Mouse (Mus musculus) left cerebral cortex, adult 11 months (tissue): ENCODE data around the gene Rbbp6.

Experiments used
- DNase-seq: peaks from one replicate; pipeline ENCODE4 v3.0.0; 2022; ENCODE audit warnings: low spot score

Gene Rbbp6

DNA sequence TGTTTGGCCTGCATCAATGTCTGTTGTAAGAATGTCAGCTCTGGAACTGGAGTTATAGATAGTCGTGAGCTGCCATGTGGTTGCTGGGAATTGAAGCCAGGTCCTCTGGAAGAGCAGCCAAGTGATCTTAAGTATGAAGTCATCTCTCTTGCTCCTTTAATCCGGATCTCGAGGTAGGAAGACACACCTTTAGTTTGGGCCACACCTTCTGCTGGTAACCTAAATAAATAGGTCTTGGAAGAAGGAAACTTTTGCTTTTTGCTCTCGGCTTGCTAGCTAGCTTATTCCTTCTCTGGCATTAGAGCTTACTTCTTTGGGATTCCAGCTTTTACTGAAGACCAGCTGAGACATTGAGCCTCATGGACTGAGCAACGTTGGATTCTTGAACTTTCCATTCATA lies at the start of gene Rbbp6:
Gene Rbbp6 (plus strand): TSS at position 301 of the 400 bp plus-strand sequence.
- DNase-seq = no peak

DNA sequence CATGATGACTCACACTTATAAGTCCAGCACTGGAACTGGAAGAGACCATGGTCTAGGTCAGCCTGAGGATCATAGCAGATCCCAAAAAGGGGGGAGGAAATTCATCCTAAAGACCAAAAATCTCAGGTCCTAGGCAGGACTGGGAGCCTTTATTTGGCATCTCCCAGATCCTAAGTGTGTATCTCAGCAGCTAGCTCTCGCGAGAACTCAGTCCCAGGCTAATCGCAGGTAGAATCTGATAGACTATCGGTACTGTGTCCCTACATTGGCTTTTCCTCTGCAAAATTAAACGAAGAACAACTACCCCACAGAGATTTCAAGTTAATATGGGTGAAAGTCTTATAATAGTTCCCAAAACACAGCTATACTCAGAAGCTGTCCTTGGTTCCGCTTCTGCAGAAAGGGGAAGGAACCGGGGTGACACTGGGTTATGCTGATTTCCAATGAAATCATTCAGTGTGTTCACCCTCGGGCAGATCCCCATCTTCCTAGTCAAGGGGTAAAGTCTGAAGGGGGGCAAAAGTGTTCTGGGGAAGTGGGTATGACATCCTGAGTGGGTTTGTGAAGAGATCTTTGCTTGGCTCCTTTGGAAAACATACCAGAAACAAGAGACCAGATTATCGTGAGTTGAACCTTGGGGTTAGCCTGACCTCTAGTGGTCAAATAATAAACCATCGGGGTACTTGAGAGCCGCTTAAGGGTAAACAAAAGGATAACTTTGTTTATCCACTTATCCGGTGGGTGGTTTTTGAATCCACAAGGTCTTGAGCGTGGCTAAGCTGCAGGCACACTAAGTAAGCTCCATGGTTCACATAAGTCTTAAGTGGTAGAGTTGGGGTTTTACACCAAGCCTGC lies 45.5 kb upstream of the Rbbp6 start:
- peak; percentile 37 for DNase-seq

DNA sequence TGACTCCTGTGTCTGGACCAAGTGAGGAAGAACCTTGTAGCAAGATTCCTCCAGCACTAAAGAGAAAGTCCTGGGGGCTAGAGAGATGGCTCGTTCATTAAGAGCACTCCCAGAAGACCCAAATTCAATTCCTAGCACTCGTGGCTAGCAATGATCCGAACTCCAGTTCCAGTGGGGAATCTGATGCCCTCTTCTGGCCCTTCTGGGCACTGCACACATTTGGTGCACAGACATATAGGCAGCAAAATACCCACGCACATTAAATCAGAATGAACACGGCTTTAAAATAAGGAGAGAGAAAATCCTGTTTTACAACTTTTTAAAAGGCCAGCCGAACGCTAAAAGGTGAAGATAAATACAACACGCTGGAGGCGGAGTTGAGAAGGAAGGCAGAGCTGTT lies 43.9 kb upstream of the Rbbp6 start:
- no peak for DNase-seq

DNA sequence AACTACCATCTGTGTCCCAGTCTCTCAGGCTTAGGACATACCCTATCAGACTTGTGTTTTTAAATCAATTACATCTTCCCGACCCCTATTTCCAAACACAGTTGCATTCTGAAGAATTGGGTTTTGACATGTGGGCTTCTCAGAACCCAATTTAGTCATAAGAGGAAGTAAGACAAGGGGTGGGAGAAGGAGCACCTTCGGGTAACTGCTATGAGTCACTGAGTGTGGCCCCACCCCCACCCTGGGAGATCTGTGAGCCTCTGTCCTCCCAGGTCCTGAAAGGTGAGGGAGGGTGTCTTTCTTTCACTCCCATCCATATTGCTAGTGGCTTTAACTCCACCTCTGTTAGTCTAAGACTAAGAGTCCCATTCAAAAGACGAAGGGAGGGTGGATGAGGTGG lies 41.2 kb upstream of the Rbbp6 start:
- DNase-seq = no peak

DNA sequence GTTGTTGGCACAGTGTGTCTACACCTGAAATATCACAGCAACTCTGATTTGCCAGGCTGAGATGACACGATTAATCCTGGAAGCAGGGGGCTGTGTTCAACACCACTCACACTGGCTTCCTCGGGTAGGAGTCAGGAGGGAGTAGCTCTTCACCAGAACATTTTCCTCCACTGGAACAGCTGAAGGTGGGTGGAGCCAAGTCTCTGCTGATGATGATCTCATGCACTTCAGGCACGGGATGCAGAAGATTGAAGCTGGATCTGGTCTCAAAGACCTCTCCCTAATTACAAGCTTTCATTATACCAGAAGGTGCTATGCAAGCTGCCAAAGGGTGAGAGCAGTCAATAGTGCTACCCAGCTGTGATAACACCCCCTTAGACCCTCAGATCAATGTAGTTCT lies 35.0 kb upstream of the Rbbp6 start:
- no peak for DNase-seq

DNA sequence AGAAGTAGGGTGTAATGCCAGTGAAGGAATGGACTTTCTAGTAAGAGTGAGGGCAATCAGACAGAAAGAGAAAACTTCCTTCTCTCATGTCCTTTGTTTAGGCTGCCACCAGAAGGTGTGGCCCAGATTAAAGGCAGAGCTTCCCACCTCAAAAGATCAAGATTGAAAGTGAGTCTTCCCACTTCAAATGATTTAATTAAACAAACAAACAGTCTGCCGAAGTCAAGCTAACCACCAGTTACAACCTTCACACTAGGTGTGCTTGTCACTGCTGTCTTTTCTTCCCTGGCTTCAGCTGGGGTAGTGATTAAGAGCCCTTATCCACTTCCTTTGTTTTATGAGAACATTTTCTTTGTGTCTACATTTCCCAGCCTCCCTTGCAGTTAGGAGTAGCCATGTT lies 33.3 kb upstream of the Rbbp6 start:
- no peak for DNase-seq

DNA sequence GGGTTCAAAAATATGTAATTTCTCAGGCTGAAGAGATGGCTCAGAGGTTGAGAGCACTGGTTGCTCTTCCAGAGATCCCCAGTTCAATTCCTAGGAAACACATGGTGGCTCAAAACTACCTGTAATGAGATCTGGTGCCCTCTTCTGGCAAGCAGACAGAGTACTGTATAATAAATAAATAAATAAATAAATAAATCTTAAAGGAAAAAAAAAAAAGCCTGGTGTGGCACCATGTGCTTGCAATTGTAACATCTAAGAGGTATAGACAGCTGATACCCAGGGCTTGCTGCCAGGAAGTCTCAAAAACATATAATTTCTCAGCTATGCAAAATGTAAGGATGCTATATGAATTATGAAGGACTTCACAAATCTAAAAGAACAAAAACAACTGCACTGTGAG lies 28.9 kb upstream of the Rbbp6 start:
- DNase-seq = no peak

DNA sequence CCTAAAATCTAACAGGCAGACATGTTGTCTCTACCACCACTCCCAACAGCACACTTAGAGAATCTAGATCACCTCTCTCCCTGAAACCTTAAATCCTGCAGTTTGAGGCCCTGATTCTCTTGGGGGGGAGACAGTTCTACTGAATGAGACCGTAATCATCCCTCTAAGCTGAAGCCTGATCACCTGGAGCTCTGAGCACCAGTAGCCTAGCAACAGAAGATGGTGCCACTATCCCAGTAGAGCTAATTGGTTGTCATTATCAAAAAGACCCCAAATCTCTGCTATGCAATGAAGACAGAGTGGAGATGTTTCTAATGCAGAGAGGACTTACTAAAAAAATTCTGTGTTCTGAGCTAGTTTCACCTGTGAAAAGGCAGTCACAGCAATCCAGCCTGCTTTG lies 27.3 kb upstream of the Rbbp6 start:
- no peak for DNase-seq

DNA sequence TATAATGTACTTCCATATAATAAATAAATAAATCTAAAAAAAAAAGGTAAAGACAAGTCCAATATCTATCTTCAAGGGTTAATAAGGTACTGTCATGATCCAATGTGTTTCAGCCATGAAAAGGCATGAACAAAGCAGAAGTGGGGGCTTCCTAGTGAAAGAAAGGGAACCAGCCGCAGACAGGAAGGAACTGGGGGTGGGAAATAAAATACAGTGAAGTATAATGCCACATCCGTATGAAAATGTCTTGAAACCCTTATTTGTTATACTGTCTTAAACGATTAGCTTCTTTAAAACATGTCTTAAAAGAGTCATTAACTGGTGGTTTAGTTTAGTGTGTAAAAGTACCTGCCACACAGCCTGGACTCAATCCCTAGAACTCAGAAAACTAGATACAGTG lies 26.3 kb upstream of the Rbbp6 start:
- DNase-seq = no peak

DNA sequence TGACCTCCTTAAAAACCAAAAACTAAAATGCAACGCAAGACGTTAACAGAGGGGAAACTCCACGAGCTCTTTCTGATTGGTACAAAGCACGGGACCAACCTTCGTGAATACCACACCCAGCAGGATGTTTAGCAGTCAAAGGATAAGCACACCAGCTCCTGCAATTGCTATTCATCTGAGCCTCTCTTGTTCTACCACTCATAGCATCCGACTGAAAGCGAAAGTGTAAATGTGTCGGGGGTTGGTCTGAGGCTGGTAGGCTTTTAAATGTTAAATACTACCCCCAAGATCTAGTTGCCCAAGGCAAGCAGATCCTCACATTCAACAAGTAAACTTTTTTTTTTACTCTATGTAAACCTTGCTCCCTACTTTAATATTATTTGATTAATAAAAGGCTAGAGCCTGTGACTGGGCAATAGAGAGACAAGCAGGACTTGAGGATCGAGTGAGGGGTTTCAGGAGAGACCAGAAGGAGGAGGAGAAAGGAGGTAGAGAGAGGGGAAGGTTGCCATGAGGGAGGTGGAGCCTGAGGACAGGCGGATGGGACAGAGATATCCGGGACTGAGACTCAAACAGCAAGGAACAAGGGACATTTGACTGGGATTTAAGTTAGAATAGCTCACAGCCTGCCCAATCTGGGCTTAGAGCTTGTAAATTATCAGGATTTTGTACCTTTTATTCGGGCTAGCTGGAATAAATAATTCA lies 25.0 kb upstream of the Rbbp6 start:
- no peak for DNase-seq

DNA sequence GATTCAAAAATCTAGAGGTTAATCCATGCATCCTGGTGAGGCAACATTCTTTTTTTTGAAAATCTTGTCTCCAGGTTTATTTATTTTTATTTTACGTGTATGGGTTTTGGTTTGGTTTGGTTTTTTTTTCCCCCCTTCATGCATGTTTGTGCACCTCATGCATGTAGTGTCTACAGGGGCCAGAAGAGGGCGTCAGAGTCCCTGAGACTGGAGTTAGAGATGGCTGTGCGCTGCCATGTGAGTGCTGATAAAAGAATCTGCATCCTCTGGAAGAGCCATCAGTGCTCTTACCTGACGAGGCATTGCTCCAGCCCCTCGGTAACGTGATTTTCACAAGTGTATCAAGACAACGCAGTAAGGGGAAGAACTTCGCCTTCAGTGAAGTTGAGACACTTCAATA lies 23.4 kb upstream of the Rbbp6 start:
- DNase-seq = no peak

DNA sequence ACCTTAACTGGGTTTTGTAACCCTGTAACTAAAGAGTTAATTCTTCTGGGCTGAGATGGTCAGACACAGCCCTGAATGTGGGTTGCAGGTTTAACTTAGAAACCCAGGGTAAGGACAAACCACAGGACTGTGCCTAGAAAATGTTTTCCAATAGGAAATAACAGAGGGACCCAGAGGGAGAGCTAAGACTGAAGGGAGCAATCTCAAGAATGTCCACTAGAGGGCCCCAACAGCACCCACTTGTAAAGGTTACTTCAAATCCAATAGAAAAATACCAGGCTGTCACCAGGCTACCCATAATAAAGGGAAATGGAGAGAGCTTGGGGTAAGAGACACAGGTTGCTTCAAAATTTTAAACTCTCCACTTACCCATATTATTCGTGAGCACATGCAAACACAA lies 20.3 kb upstream of the Rbbp6 start:
- peak; percentile 81 for DNase-seq

DNA sequence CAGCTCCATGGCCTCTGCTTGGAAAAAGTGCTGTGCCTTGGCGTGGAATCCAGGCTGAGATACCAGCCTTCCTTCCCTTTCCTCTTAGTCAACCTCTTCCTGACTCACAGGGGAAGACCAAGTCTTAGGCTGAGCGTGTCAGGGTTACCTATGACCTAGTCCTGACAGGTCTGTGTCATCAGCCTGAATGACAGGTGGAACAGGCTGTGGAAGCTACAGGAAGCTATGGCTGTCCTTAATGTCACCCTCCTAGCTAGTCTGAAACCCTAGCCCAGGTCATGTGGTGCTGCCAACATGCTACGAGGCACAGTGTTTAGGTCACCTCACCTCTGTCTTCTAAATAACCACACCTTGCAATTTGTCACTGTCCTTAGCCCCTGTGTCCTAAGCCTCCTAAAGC lies 16.2 kb upstream of the Rbbp6 start:
- DNase-seq = no peak

DNA sequence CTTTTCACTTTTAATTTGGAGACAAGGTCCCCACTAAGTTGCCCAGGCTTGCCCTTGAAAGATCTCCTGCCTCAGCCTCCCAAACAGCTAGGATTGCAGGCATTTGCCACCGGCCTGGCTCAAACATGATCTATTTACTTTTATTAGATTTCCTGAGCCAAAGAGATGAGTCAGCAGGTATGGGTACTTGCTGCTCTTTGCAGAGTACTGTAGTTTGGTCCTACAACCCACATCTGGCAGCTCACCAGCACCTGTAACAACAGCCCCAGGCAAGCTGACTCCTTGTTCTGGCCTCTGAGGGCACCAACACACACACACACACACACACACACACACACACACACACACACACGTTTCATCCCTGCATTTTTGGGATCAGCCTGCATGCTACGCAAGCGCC lies 14.0 kb upstream of the Rbbp6 start:
- no peak for DNase-seq

DNA sequence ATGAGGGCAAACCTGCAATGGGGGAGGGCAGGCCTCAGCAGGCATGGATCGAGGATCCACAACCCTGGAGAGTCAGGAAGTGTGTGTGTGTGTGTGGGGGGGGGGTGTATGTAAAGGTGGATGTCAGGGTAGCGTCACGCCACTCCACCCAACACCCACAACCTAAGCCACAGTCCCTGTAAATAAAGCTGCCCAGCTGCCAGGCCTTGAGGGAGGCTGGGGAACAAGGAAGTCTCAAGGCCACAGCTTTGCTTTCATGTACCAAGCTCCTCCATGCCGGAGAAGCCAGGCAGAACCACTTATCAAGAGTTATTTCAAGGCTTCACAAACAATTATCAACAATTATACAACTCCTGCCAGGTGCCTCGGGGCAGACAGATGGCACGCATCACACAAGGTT lies 13.4 kb upstream of the Rbbp6 start:
- no peak for DNase-seq

DNA sequence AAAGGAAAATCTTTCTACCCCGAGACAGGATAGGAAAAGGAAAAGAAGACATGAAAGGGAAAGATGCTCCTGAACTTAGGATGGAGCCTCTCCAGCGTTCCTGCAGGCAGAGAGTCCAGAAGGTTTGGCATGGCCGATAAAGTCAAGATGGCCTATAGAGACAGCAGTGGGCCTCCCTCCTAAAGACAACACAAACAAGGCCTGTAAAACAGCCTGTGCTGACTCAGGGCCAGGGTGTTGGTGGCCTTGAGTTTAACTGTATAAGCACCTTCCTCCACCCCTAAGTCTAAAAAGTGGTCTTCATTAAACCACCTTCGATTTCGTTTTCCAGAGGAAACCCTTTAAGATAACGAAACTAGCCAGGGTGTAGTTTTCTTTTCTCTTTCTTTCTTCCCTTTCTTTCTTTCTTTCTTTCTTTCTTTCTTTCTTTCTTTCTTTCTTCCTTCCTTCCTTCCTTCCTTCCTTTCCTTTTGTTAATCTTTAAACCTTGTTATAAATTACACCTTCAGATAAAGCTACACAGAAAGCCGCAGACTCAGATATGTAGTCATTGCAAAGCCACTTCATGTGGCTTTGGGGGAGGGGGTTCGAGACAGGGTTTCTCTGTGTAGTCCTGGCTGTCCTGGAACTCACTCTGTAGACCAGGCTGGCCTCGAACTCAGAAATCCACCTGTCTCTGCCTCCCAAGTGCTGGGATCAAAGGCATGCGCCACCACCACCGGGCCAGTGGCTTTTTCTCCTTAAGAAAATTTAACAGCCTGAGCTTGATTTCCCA lies 10.8 kb upstream of the Rbbp6 start:
- DNase-seq = no peak

DNA sequence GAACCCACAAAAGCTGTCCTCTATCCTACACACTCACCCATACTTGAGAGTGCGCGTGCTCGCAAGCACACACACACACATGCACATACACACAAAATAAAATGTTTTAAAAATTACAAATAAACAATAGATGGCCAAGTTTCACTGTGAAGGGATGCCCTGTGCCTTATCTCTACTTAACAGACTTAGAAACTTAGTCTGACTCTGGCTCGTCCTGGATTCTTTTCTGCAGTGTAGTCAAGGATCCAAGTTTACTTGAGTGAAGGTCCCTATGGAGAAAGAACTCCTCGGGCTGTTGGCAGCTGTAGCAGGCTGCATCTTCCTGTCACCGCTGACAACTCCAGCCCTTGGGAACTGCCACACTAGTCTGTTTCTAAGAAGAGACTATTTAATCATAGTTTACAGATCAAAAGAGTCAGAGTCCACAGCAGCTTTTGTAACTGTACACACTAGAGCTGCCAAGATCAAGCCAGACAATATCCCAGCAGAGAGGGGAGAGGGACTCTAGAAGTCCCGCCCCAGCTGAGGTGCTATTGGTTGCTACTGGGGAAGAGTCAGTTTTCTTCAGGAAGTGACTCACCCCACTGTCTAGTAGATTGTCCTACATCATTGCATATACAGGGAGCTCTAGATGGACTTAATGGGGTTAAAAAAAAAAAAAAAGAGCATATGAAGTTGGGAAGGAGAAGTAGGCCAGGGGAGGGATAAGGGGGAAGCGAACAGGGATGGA lies 10.1 kb upstream of the Rbbp6 start:
- no peak for DNase-seq

DNA sequence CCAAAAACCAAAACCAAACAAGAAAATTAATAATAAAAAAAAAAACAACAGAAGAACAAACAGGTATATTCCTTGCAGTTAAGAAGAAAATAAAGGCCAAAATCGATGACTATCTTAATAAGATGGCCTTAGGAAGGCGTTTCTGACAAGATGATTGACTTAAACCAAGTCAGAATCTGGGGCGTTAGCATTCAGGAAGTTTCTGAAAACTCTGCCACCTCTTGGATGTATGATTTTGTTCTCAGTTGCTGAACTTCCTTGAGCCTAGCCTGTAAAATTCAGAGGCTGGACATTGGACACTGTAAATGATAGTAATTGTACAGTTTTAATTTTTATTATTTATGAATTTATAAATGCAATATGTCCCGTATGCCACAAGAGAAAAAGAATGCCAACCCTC lies 3.3 kb downstream of the Rbbp6 start:
- DNase-seq = no peak

DNA sequence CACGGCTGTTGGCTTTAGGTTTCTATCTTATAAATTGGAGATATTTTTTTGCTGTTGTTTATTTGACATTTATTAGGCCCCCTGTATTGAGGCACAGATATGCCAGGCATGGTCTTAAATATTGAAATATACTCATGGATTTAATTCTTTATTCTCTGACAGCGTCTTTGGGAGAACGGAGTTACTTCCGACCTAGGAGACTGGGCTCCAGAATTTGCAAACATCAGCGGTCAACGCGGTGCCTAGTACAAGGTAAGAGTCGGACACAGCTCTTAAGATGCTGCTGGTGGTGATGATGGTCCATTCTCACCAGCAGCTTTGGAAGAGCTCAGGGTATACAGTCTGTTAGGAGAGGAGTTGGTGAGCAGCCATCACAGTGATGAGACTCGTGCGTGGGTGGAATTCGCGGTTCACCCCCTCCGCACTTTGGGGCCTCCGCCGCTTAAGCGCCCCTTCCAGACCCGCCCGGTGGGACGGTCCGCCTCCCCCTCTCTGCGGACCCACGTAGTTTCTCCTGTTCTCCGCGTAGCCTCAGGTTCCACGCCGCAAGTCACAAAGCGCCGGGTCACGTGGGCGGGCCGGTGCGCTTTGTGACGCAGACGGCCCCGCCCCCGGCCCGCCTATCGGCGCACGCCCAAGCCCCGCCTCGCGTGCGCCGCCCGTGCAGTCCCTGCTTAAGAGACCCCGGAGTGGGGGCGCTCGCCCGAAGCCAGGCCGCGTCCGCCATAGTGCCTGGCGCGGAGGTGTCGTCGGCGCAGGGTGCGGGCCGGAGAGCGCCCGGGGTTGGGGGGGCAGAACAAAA lies 3.9 kb downstream of the Rbbp6 start:
- DNase-seq = peak; percentile 89

DNA sequence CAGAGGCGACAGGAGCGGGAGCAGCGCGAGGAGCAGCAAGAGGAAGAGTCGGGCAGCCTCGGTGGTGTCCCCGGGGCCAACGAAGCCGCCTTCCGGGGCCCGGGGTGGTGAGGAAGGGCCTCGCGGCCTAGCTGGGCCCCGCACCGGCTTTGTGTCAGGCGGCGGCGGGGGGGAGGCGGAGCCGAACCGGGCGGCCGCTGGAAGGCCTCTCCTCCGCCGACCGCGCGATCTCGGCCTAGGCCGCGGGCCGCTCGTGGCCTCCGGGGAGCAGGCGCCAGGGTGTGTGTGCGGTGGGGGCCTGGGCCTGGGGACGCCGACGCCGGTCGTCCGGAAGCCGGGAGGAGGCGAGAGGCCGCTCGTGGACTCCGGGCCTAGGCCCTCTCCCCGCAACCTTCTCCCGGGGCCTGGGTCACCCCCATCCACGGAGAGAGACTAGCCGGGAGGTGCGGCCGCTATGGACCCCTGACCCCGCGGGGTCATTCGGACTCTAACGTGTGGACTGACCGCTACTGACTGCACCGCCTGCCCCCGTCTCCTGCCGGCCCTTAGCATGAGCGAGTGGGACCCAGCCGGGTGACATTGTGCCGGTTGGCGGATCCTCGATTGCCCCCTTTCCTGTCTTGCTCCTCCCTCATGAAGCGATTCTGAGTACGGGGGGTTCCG lies 4.8 kb downstream of the Rbbp6 start:
- DNase-seq = peak; percentile 21
